Mouse (Mus musculus) neural tube, embryonic 14.5 days (tissue): ENCODE measurements around the gene Wdr92. TPM values are rescaled to one million over a fixed set of nuclear protein-coding genes. Genes with fewer than 3 reads are reported as not detected.
"Not testable (repeated sequence)": the region's sequence is repeated elsewhere in the genome, so short reads cannot be mapped to it uniquely, and the experiment has no call there.

Experiments used
- ATAC-seq: fragments of 200-750 bp; cut with Nextera tagmentation; 2 replicates; pipeline ENCODE4 v1.8.0; 2017; ENCODE audit warnings: low read depth, mild to moderate bottlenecking, moderate TSS enrichment, moderate library complexity
- H3K27ac ChIP-seq: fragments of 300-500 bp; sonication (generic); 2 replicates; pipeline ENCODE4 v1.5.1; 2014; ENCODE audit warnings: low read depth, mild to moderate bottlenecking, control low read depth, low read length, moderate library complexity, mixed read lengths
- H3K27me3 ChIP-seq: fragments of 300-500 bp; sonication (generic); 2 replicates; pipeline ENCODE4 v1.6.1; 2014; ENCODE audit warnings: low read length; ENCODE audit not compliant: control insufficient read depth, insufficient read depth
- H3K36me3 ChIP-seq: fragments of 300-500 bp; sonication (generic); 2 replicates; pipeline ENCODE4 v1.6.1; 2014; ENCODE audit warnings: low read length, mixed read lengths; ENCODE audit not compliant: control insufficient read depth, insufficient read depth
- H3K4me1 ChIP-seq: fragments of 300-500 bp; sonication (generic); 2 replicates; pipeline ENCODE4 v1.6.1; 2014; ENCODE audit warnings: low read length; ENCODE audit not compliant: control insufficient read depth, insufficient read depth
- H3K4me2 ChIP-seq: fragments of 300-500 bp; sonication (generic); 2 replicates; pipeline ENCODE4 v1.6.1; 2014; ENCODE audit warnings: mild to moderate bottlenecking, low read depth, low read length, control low read depth
- H3K4me3 ChIP-seq: fragments of 300-500 bp; sonication (generic); 2 replicates; pipeline ENCODE4 v1.5.1; 2014; ENCODE audit warnings: low read depth, low read length, control low read depth, mixed read lengths
- H3K9ac ChIP-seq: fragments of 300-500 bp; sonication (generic); replicated peaks from 2 replicates; pipeline ENCODE4 v1.6.1; 2014; ENCODE audit warnings: low read depth, mild to moderate bottlenecking, control low read depth, low read length, mixed read lengths
- H3K9me3 ChIP-seq: fragments of 300-500 bp; sonication (generic); 2 replicates; pipeline ENCODE4 v1.6.1; 2016; ENCODE audit warnings: low read length; ENCODE audit not compliant: control insufficient read depth
- WGBS: fragments of 180-500 bp; shearing (Covaris S2); extraction: QIAGEN DNeasy Blood & Tissue Kit; methylation state at CpG from one replicate; pipeline ENCODE4 v1.1.7; 2014; 5-methylcytosine and 5-hydroxymethylcytosine counted together
- polyA plus RNA-seq: library from polyadenylated mRNA; unstranded; fragments of >200 nt; fragmentation: Nextera tagmentation; extraction: Ambion mirVana; gene quantifications from 2 replicates; pipeline ENCODE4 v1.2.1, GENCODE M21; 2014

The Wdr92 gene
- polyA plus RNA-seq, 1 experiment from 2014 or later = 18.4 TPM

- no peak for ATAC-seq
Measured at GRCm38 (mm10) chr11:17232792-17233191, 50.9 kb downstream of the Wdr92 start.

GRCm38 (mm10) chr11:17236449-17237037, 54.6 kb downstream of the Wdr92 start:
- H3K4me2 ChIP-seq = no peak overlapping the region
- H3K4me3 ChIP-seq = no peak overlapping the region
- H3K27me3 ChIP-seq = no peaks in the 10 kb centered on the region
- no peaks in the 10 kb centered on the region for H3K4me1 ChIP-seq
- peaks cover 6% of the 10 kb centered on the region; the same call in 1 of the 2 replicates for H3K36me3 ChIP-seq
- H3K9ac ChIP-seq = no peak overlapping the region
- 91% methylated on average over 5 of the region's 5 CpGs for WGBS
- no peaks in the 10 kb centered on the region for H3K9me3 ChIP-seq
- no peak for ATAC-seq
- H3K27ac ChIP-seq = no peak overlapping the region

More at GRCm38 (mm10) chr11:17232792-17233191, 50.9 kb downstream of the Wdr92 start:
- Histone ChIP-seq H3K36me3 (peaks cover 14% of the 10 kb centered on the region; the same call in 1 of the 2 replicates), H3K4me3 (no peak overlapping the region), H3K4me1 (no peaks in the 10 kb centered on the region), H3K27ac (no peak overlapping the region), H3K27me3 (no peaks in the 10 kb centered on the region), H3K9me3 (no peaks in the 10 kb centered on the region), H3K4me2 (no peak overlapping the region), H3K9ac (no peak overlapping the region)
- 87% methylated on average over 5 of the region's 5 CpGs for whole genome bisulfite sequencing

- not testable (repeated sequence) for H3K4me3 ChIP-seq, H3K27ac ChIP-seq, H3K36me3 ChIP-seq, H3K4me1 ChIP-seq, H3K27me3 ChIP-seq, H3K9ac ChIP-seq, ATAC-seq, H3K4me2 ChIP-seq, H3K9me3 ChIP-seq
- 91% methylated on average over 5 of the region's 5 CpGs for WGBS
Measured at GRCm38 (mm10) chr11:17238598-17238997, 56.7 kb downstream of the Wdr92 start.

GRCm38 (mm10) chr11:17248715-17249114, 66.8 kb downstream of the Wdr92 start:
- no peak overlapping the region for H3K4me3 ChIP-seq
- no peak overlapping the region for H3K4me2 ChIP-seq
- H3K4me1 ChIP-seq = no peaks in the 10 kb centered on the region
- H3K27ac ChIP-seq = no peak overlapping the region
- no peaks in the 10 kb centered on the region for H3K27me3 ChIP-seq
- H3K9me3 ChIP-seq = no peaks in the 10 kb centered on the region
- H3K36me3 ChIP-seq = no peaks in the 10 kb centered on the region
- ATAC-seq = no peak
- H3K9ac ChIP-seq = no peak overlapping the region

GRCm38 (mm10) chr11:17256813-17257365, 75.0 kb downstream of the Wdr92 start:
- Histone ChIP-seq H3K27ac (no peak overlapping the region), H3K4me3 (peak overlapping the region; percentile 78)
- WGBS = 58% methylated on average over 8 of the region's 8 CpGs

GRCm38 (mm10) chr11:17257443-17257842, 75.5 kb downstream of the Wdr92 start, which contains the start of gene C1d:
C1d (plus strand) TSS chr11:17257579.
- Histone ChIP-seq H3K9ac (peak within 1 kb of the TSS; percentile 86), H3K36me3 (no peaks in the 10 kb centered on the region), H3K9me3 (no peaks in the 10 kb centered on the region), H3K4me3 (peak within 1 kb of the TSS; percentile 78), H3K4me1 (peaks cover 11% of the 10 kb centered on the region; the same call in 1 of the 2 replicates), H3K4me2 (peak within 1 kb of the TSS; percentile 93), H3K27me3 (no peaks in the 10 kb centered on the region), H3K27ac (peak within 1 kb of the TSS; percentile 91)
- ATAC-seq = peak; percentile 94
- 1% methylated on average over 33 of the region's 33 CpGs for WGBS

More at GRCm38 (mm10) chr11:17256813-17257365, 75.0 kb downstream of the Wdr92 start:
- peak; percentile 76 for ATAC-seq
- no peaks in the 10 kb centered on the region for H3K36me3 ChIP-seq
- H3K9me3 ChIP-seq = no peaks in the 10 kb centered on the region
- H3K4me1 ChIP-seq = peaks cover 11% of the 10 kb centered on the region; the same call in 1 of the 2 replicates
- H3K4me2 ChIP-seq = peak overlapping the region; percentile 93
- H3K9ac ChIP-seq = peak overlapping the region; percentile 86; the same call in 1 of the 2 replicates
- no peaks in the 10 kb centered on the region for H3K27me3 ChIP-seq

- Histone ChIP-seq H3K9ac (peak overlapping the region; percentile 86), H3K27ac (peak overlapping the region; percentile 91), H3K4me3 (peak overlapping the region; percentile 78), H3K27me3 (no peaks in the 10 kb centered on the region), H3K4me1 (peaks cover 11% of the 10 kb centered on the region; the same call in 1 of the 2 replicates), H3K9me3 (no peaks in the 10 kb centered on the region), H3K36me3 (no peaks in the 10 kb centered on the region), H3K4me2 (peak overlapping the region; percentile 93)
- ATAC-seq = peak; percentile 26
- 1% methylated on average over 17 of the region's 17 CpGs for WGBS
Measured at GRCm38 (mm10) chr11:17257861-17258260, 76.0 kb downstream of the Wdr92 start.

GRCm38 (mm10) chr11:17267176-17267575, 85.3 kb downstream of the Wdr92 start:
- Histone ChIP-seq H3K27ac (no peak overlapping the region), H3K9ac (no peak overlapping the region), H3K4me2 (no peak overlapping the region), H3K4me1 (no peaks in the 10 kb centered on the region), H3K36me3 (peaks cover 4% of the 10 kb centered on the region; the same call in 1 of the 2 replicates), H3K9me3 (no peaks in the 10 kb centered on the region), H3K4me3 (no peak overlapping the region), H3K27me3 (no peaks in the 10 kb centered on the region)
- ATAC-seq = no peak
- WGBS = 96% methylated on average over 4 of the region's 4 CpGs

- Histone ChIP-seq H3K27ac (no peak overlapping the region), H3K36me3 (peaks cover 4% of the 10 kb centered on the region; the same call in 1 of the 2 replicates), H3K27me3 (no peaks in the 10 kb centered on the region), H3K4me3 (no peak overlapping the region), H3K4me2 (no peak overlapping the region), H3K9ac (no peak overlapping the region), H3K4me1 (no peaks in the 10 kb centered on the region), H3K9me3 (no peaks in the 10 kb centered on the region)
- 91% methylated on average over 1 of the region's 1 CpGs for WGBS
- no peak for ATAC-seq
Measured at GRCm38 (mm10) chr11:17268801-17269200, 86.9 kb downstream of the Wdr92 start.
